Mouse (Mus musculus) layer of hippocampus, adult 18-20 months (tissue): ENCODE results near the gene Cdk2ap1. TPM values are rescaled to one million over a fixed set of nuclear protein-coding genes. Genes with fewer than 3 reads are reported as not detected.
"Not testable (repeated sequence)": the region's sequence is repeated elsewhere in the genome, so short reads cannot be mapped to it uniquely, and the experiment has no call there.

Source experiments
- DNase-seq, 2 experiments: peaks; one replicate each; pipeline ENCODE4 v3.0.0; 2022; ENCODE audit warnings: low spot score in 2 of 2
- total RNA-seq, 2 experiments: library from RNA; stranded (reverse); gene quantifications; 2 replicates each; pipeline ENCODE4 v1.2.3; 2021

Cdk2ap1 gene
- total RNA-seq, 2 experiments from 2014 or later, result 88.2 to 94.5 TPM

DNA sequence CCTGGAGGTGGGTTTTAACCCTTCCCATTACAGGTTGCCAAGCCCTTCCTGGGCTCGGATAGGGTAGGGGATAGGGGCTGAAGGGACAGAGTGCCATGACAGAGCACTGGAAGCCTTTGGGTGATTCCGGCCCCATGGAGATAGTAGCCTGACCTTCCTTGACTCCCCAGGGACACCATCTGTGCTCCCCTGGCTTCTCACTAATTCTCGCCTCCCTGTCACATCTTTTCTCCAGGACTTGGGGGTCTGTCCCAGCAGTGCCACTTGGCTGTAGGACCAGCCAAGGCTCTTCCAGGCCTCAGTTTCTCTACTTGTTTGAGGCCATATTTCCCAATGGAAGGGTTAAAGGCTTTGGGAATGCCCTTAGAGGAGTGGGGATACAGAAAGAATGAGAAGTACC, 11.3 kb downstream of the Cdk2ap1 start:
- DNase-seq, result no peak

DNA sequence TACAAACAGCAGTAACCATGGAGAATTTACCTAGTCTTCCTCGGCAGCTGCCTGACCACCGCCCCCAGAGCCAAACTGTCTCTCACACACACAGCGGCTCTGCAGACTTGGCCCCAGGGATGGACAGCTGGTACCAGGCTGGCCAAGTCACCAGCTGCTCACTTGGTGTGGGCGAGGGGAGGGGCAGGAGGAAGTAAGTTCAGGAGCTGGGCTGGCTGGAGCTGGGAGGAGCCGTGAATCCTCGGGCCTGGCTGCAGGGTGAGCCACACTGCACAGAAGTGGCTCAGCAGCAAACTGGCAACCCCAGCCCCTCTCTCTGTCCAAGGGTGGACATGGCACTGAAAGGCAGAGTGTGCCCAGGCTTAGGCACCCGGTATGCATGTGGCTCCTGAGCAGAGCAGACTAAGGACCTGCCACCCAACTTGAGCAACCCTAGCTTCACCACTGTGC, 11.7 kb downstream of the Cdk2ap1 start:
- peak; percentile 50 to 63 for DNase-seq

DNA sequence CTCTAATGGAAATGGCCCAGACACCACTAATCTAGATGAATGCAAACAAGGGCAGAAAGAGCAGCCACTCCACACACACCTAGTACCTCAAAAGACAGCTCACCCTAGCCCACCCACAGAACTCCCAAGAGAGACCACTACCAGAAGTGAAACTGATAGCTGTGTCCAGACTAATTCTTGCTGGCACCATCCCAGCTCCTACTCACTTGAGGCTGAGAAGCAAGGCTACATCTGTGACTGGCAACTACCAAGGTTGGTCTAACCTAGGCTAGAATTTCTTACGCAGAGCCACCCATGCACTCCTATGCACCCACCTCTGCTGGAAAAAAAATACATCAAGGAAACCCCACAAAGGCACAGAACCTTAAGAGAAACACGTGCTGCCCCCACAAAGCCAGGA, 12.5 kb downstream of the Cdk2ap1 start:
- no peak for DNase-seq

DNA sequence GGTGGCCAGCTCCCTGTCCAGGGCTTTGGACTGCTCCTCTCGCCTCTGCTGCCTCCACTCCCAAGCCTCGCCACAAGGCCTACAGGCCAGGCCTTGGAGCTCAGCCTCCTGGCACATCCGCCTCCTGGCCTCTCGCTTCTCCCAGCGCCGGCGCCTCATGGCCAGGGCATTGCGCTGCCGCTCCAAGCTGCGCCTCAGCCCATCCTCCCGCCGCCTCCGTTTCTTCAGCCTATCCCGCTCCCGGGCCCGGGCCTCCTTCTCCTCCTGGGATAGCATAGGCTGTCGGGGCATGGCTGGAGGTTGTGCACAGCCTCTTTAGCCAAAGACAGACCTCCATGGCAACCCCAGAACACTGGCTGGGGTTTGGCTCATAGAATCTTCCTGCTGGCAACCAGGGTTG, 13.7 kb downstream of the Cdk2ap1 start:
- DNase-seq, result no peak

DNA sequence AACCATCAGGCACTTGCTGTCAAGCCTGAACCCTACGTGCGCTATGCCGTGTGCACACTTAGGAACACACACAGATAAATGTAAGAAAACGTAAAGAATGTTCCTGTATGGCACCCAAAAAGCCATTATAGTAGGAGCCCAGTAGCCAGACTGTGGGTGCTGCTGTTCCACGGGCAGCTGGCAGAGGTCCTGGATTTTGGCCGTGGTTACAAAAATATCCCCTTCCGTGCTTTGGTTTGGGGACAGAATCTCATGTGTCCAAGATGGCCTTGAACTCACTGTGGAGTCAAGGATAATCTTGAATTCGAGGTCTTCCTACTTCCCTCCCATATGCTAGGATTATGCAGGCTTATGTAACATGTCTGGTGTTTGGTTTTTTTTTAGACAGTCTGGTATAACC, 20.0 kb downstream of the Cdk2ap1 start:
- no peak for DNase-seq

DNA sequence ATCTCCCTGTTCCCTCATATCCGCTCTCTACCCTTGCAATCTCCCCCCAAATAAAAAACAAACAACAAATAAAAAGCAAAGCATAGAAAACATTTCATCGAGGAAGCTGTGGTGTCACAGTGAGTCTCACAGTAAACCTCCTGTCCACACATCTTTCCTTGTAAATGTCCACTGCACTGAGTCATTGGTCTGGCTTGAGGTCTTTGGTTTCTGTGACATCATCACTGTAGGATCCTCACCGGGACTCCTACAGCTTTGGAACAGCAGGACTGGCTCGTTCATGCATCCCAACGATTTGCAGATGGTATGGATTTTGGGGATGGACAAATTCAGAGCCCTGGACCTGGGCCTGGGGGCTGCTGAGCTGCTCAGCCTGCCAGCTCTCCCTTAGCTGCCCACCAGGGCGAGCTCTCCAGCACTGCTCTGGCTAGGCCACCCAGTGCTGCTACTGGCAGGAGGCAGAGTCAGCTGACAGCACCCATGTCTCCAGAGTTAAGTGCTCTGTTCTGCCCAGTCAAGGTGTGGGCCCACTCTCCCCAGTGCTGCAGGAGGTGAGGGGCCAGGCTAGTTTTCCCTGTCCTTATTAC, 21.0 kb downstream of the Cdk2ap1 start:
- DNase-seq, result not testable (repeated sequence)

DNA sequence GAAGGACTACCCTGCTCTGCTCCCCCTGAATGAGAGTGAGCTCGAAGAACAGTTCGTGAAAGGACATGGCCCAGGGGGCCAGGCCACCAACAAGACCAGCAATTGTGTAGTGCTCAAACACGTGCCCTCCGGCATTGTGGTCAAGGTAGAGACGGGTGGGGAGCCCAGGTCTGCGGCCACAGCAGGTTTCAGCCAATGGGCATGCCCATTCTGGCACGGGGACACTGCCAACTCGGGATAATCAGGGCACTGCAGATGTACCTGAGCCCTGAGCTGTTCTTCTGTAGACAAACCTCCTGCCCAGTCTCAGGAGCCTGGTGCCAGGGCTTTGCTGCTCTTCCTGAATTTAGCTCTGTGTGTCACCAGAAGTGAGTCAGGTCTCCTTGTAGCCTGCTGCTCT, 24.1 kb downstream of the Cdk2ap1 start:
- DNase-seq, result no peak

DNA sequence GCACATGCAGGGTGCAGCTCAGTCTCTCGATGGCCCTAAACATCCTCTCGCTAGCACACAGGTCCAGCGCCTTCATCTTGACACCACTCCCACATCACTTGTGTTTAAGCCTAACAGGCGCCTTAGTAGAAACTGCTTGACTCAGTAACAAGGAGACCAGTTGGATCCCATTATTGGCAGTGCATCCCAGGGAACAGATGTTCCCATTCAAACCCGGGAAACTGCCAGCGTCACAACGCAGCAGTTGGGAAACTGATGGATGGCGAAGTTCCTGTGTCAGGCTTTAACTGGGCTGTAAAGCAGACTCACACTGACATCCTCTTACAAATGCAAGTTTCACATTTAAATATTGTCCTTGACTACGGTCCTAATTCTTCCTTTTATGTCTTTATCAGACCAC, 25.0 kb downstream of the Cdk2ap1 start:
- peak; percentile 65 to 78 for DNase-seq

DNA sequence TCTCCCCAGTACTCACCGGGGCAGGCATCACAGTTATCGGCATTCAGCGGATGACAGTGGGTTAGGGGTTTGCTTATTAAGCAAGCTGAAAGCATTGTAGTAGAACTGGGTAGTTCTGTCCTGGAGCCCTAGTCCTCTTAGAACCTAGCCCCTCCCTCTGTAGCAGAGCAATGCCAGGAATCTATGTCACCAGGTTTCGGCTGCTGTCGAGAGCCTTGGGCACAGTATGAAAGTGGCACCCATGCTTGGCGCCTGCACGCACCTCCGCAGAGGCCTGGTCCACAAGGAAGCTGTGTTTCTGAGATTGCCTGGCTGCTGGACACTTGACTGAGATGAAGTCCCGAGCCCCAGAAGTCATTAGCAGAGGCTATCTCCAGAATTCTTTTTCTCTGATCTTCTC, 25.8 kb downstream of the Cdk2ap1 start:
- DNase-seq, result no peak

DNA sequence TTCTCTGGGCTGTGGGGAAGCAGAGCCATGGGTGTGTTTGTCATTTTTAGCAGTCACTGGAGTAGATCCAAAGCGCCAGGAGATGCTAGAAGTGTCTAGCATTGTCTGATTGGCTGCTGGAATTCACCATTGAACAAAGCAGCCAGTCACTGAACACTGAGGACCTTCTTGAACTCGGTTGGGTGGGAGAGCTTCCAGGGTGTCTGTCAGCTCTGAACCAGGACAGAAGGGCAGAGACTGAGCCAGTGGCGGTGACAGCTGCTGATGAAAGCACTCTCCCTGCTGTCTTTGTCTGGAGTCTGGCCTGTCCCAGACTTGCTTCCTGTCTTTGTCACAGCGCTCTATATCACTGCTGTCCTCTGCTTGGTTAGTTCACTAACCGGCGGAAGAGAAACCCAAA, 28.5 kb downstream of the Cdk2ap1 start:
- DNase-seq, result peak in 1 of 2 experiments; percentile 64

DNA sequence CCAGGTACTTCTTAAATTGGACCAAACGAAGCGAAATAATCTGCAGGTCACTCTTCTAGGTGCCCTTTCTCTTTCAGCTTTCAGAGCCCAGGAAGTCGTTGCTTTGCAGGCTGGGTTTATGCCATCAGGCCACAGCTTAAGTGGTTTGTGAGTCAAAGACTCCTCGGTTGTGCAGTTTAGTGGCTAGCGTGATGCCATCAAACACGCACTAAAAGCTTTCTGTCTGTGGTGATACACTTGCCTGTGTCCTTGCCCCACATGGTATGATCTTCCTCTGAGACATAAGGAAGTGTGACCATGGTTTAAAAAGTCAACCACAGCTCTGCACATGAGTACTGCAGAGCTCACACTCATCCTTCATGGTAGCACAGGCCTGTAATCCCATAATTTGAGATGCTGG, 32.8 kb downstream of the Cdk2ap1 start:
- DNase-seq, result no peak

DNA sequence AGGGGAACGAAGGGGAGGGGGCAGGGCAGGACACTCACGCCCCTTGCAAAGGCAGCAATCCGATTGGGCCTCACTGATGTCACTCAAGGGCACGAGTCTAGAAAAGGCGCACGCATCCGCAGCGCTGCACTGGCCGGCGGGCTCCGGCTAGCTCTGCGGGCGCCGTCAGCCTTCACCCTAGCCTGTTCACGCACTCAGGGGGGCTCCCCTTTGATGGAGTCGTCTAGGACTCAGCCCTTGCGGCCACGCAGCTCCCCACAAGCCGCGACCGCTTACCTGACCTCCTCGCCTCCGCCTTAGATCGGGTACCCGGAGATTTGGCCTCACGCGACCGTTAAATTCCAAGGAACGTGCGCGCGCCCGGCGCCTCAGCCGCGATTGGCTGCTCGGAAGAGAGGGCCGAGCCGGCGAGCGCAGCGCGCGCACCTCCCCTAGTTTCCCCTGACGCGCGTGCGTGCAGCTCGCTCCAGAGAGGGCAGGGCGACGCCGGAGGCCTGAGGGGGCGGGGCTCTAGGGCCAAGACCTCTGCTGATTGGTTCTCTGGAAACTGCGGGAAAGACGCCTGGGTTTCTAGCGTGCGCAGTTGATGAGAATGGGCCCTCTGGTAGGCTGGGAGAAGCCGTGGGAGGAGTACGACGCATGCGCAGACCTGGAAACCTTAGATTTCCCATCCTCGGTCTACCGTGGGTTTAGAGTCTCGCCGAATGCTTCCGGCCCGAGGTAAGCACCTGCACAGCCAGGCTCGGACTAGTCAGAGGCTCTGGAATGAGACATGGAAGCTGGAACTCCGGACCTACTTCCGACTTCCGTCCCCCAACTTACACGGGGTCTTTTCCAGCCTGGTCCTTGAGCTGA, 35.1 kb downstream of the Cdk2ap1 start, which contains the start of the genes Mphosph9 and 2810006K23Rik:
Gene Mphosph9, minus strand, starts transcription at position 463 of the 855 bp plus-strand sequence.
Gene 2810006K23Rik, plus strand, starts transcription at position 580 of the 855 bp plus-strand sequence.
- peak; percentile 100 for DNase-seq

DNA sequence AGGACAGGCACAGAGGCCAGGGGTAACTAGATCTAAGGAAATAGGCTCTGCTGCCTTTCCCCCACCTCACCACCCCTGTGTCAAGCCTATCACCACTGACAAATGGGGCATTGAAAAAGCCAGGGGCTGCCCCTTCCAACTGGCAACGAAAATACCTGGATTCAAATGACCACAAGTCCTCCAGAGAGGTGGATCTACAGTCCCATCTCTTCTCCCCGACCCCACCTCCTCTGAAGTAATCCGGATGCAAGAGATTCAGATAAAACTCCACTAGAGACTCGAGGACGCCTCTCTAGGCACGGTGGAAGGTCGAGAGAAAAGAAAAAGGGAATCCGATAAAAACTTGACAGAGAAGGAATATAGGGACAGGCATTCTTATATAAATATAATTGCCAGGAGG, 36.1 kb downstream of the Cdk2ap1 start:
- DNase-seq, result no peak

DNA sequence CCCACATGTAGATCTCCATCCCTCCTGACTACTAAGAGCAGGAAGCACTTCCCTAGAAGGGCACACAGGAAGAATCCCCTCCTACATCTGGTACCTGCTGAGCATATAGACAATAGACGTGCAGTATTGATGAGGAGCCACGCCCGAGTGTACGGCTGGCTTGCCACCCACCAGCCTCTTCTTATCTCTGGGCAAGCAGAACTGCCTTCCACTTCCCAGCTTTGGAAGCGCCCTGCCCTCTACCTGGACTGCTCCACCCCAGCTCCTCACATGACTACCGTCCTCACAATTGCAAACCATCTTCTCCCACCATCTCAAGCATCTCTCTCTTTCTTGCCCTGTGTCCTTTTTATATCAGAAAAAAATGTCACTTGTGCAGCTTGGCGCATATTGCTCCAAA, 45.2 kb downstream of the Cdk2ap1 start:
- no peak for DNase-seq

DNA sequence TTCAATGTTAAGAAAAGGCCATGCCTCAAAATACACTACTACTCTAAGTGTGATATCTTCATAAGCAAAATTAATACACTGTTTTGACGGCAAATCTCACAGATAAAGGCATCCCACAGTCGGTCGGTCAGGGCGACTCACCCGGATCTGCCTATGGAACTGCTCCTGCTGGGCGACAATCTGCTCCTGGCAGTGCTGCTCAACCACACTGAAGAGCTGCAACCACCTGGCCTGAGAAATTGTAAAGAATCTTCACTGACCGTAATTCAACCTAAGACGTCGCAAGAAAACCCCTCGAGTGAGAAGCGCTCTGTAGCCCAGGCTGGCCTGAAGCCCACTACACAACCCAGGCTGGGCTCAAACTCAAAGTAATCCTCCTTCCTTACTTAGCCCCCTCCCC, 46.9 kb downstream of the Cdk2ap1 start:
- DNase-seq, result no peak

DNA sequence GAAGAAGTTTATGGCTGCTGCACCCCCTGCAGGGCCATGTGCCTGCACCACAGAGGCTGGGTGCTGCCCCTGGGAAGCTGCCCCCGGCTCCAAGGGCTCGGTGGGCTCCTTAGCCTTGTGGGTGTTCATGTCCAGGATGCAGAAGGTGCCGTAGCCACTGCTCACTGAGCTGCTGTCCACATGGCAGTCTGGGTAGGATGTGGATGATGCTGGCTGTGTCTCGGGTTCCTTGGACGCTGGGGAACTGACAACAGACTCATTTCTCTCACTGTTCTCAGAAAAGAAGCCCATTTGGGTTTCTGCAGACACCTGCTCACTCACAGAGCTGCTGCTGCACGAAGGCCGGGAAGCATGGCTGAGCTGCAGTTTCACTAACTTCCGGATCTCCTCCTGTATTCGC, 47.4 kb downstream of the Cdk2ap1 start:
- no peak for DNase-seq

DNA sequence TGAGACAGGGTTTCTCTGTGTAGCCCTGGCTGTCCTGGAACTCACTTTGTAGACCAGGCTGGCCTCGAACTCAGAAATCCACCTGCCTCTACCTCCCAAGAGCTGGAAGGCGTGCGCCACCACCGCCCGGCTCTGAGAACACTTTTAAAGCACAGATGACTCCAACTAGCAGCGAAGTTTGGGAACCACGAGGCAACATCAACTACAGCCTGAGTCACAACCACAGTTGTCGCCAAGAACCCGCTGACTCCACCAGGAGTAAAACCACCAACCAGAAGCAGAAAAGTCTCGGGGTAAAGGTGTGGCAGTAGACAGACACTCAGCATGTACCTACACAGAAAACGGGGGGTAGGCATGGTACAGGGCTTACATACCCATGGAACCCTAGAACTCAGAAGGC, 52.8 kb downstream of the Cdk2ap1 start:
- DNase-seq, result no peak

DNA sequence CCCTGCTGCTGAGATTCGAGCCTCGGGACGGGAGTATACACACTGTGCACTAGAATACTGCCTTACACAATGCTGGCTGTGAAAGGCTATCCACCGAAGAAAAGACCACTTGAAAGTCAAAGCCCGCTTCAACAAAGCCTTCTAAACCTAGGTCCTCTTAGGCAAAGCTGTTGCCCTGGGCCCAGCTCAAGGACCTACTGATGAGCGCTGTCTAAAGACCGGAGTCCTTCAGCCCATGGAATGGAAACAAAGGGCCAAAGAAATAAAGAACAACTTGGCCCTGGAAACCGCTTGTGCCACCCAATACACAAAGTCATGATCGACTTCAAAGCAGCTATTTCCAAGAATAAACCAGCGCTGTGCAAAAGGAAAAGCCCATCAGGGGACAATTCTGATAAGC, 53.7 kb downstream of the Cdk2ap1 start:
- DNase-seq, result no peak

DNA sequence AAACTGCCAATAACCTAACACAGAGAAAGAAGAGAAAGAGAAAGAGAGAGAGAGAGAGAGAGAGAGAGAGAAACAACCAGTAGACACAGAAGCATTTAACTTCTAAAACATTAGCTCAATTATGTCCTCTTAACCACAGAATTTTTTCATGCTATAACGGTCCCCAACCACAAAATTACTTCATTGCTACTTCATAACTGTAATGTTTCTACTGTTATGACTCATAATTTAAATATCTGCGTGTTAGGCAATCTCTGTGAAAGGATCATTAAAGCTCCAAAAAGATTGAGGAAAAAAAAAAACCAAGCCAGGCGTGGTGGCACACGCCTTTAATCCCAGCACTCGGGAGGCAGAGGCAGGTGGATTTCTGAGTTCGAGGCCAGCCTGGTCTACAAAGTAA, 60.0 kb downstream of the Cdk2ap1 start:
- not testable (repeated sequence) for DNase-seq

DNA sequence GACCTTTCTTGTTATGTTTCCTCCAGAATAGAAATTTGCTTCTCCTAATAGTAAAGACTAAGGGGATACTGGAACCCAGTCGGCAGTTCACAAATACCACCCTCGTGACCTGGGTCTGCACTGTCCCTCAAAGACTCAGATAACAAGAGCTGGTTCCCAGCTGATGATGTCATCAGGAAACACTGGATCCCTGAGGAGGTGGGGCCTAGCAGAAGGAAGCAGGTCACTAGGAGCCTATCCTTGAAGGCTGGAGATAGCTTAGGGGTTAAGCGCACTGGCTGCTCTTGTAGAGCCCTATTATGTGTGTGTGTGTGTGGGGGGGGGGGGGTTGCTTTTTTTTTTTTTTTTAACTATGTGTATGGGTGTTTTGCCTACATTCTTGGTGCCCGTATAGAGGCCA, 62.8 kb downstream of the Cdk2ap1 start:
- no peak for DNase-seq

DNA sequence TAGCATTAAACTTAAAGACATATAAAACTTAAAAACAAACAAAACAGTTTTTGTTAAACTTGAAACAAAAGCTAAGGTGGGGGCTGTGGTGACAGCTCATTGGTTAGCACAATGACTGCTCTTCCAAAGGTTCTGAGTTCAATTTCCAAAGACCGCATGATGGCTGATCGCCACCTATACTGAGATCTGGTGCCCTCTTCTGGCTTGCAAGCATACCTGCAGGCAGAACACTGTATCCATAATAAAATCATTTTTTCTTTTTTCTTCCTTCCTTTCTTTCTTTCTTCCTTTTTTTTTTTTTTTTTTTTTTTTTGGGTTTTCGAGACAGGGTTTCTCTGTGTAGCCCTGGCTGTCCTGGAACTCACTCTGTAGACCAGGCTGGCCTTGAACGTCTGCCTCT, 63.6 kb downstream of the Cdk2ap1 start:
- DNase-seq, result not testable (repeated sequence)

DNA sequence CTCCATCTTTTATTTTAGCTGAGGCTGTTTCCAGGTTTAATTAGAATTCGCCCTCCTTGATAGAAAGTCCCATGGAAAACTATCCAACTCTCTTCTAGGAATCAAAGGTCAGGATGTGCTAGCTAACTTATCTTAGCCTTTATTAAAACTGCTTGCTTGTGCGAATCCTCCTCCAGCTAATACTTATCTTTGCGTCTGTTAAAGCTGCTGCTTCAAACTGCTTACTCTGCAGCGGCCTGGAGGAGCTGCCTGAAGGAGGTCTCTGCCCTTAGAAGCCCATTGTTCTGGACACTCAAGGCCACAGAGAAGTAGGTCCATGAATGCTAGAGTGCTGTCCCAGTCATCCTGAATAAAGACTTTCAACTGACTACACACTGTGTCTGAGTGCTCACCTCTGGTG, 66.4 kb downstream of the Cdk2ap1 start:
- no peak for DNase-seq
